Mouse (Mus musculus): ENCODE results near the gene Svs3b. TPM values are rescaled to one million over a fixed set of nuclear protein-coding genes. Genes with fewer than 3 reads are reported as not detected.

Gene Svs3b
- polyA plus RNA-seq, 1 experiment from 2014 or later: not detected

Other genes starting within 250 kb of the Svs3b start
- gene Pabpc1l, start 231.2 kb downstream of the Svs3b start, polyA plus RNA-seq (2016; fragmentation: Nextera tagmentation; extraction: Ambion mirVana): 2.4 and 3.5 TPM in 2 replicates
- gene Stk4, start 186.3 kb downstream of the Svs3b start, polyA plus RNA-seq (2016; fragmentation: Nextera tagmentation; extraction: Ambion mirVana): 24.2 and 25.4 TPM in 2 replicates
- gene Tomm34, start 185.5 kb downstream of the Svs3b start, polyA plus RNA-seq (2016; fragmentation: Nextera tagmentation; extraction: Ambion mirVana): 58.9 and 63.3 TPM in 2 replicates
- 0.49 and 0.71 TPM in 2 replicates for gene Kcns1, start 85.5 kb downstream of the Svs3b start, polyA plus RNA-seq (2016; fragmentation: Nextera tagmentation; extraction: Ambion mirVana)
- gene Wfdc5, start 73.9 kb downstream of the Svs3b start, polyA plus RNA-seq (2016; fragmentation: Nextera tagmentation; extraction: Ambion mirVana): not detected in 2 replicates
- 0.22 TPM in 1 of 2 replicates, not detected in the other for gene Wfdc12, start 66.0 kb downstream of the Svs3b start, polyA plus RNA-seq (2016; fragmentation: Nextera tagmentation; extraction: Ambion mirVana)
- gene Wfdc15a, start 56.5 kb downstream of the Svs3b start, polyA plus RNA-seq (2016; fragmentation: Nextera tagmentation; extraction: Ambion mirVana): not detected in 2 replicates
- gene Wfdc15b, start 35.0 kb downstream of the Svs3b start, polyA plus RNA-seq (2016; fragmentation: Nextera tagmentation; extraction: Ambion mirVana): not detected in 2 replicates
- not detected in 2 replicates for gene Svs2, start 18.2 kb downstream of the Svs3b start, polyA plus RNA-seq (2016; fragmentation: Nextera tagmentation; extraction: Ambion mirVana)
- not detected in 2 replicates for gene Svs4, start 21.8 kb upstream of the Svs3b start, polyA plus RNA-seq (2016; fragmentation: Nextera tagmentation; extraction: Ambion mirVana)
- gene Svs3a, start 32.6 kb upstream of the Svs3b start, polyA plus RNA-seq (2016; fragmentation: Nextera tagmentation; extraction: Ambion mirVana): not detected in 2 replicates
- not detected in 2 replicates for gene Svs6, start 60.1 kb upstream of the Svs3b start, polyA plus RNA-seq (2016; fragmentation: Nextera tagmentation; extraction: Ambion mirVana)
- not detected in 2 replicates for gene Svs5, start 76.1 kb upstream of the Svs3b start, polyA plus RNA-seq (2016; fragmentation: Nextera tagmentation; extraction: Ambion mirVana)
- 0.96 and 1.5 TPM in 2 replicates for gene Slpi, start 132.5 kb upstream of the Svs3b start, polyA plus RNA-seq (2016; fragmentation: Nextera tagmentation; extraction: Ambion mirVana)
- gene Rbpjl, start 146.5 kb upstream of the Svs3b start, polyA plus RNA-seq (2016; fragmentation: Nextera tagmentation; extraction: Ambion mirVana): 0.46 and 0.53 TPM in 2 replicates
- gene Matn4, start 148.5 kb upstream of the Svs3b start, polyA plus RNA-seq (2016; fragmentation: Nextera tagmentation; extraction: Ambion mirVana): 36.2 and 43.9 TPM in 2 replicates
- 42.6 and 44.4 TPM in 2 replicates for gene Sdc4, start 187.2 kb upstream of the Svs3b start, polyA plus RNA-seq (2016; fragmentation: Nextera tagmentation; extraction: Ambion mirVana)
- 65.4 and 66.8 TPM in 2 replicates for gene Sys1, start 200.3 kb upstream of the Svs3b start, polyA plus RNA-seq (2016; fragmentation: Nextera tagmentation; extraction: Ambion mirVana)
- 6.1 and 6.5 TPM in 2 replicates for gene Gm20458, start 204.3 kb upstream of the Svs3b start, polyA plus RNA-seq (2016; fragmentation: Nextera tagmentation; extraction: Ambion mirVana)
- gene Trp53tg5, start 217.1 kb upstream of the Svs3b start, polyA plus RNA-seq (2016; fragmentation: Nextera tagmentation; extraction: Ambion mirVana): not detected in 2 replicates
- 1.7 and 2.2 TPM in 2 replicates for gene Dbndd2, start 229.5 kb upstream of the Svs3b start, polyA plus RNA-seq (2016; fragmentation: Nextera tagmentation; extraction: Ambion mirVana)
- 36.7 and 37.7 TPM in 2 replicates for gene Pigt, start 240.9 kb upstream of the Svs3b start, polyA plus RNA-seq (2016; fragmentation: Nextera tagmentation; extraction: Ambion mirVana)